Mouse (Mus musculus) kidney, adult 2 months (tissue): Measurements from ENCODE around the gene Zfp36l1.

ENCODE experiments used
- CTCF ChIP-seq: fragments of 200-500 bp; conservative IDR thresholded peaks from 2 replicates; pipeline ENCODE4 v1.5.1; 2011; ENCODE audit warnings: low read depth, mild to moderate bottlenecking, control low read depth, low read length, moderate library complexity, mixed read lengths; ENCODE audit not compliant: insufficient read depth, insufficient read length
- POLR2A ChIP-seq: fragments of 200-500 bp; IDR thresholded peaks from one replicate; pipeline ENCODE4 v1.6.1; 2011; ENCODE audit warnings: low read depth, low read length, control low read depth

GRCm38 (mm10) chr12:80114892-80115141 lies 2.0 kb upstream of the Zfp36l1 start:
- TF ChIP-seq POLR2A (no peak), CTCF (no peak)
